Mouse (Mus musculus): ENCODE results near the gene Cdh10. TPM values are rescaled to one million over a fixed set of nuclear protein-coding genes. Genes with fewer than 3 reads are reported as not detected.

The Cdh10 gene
- polyA plus RNA-seq (2012; rRNA removed), result 42.4 and 46.6 TPM in 2 replicates

DNA sequence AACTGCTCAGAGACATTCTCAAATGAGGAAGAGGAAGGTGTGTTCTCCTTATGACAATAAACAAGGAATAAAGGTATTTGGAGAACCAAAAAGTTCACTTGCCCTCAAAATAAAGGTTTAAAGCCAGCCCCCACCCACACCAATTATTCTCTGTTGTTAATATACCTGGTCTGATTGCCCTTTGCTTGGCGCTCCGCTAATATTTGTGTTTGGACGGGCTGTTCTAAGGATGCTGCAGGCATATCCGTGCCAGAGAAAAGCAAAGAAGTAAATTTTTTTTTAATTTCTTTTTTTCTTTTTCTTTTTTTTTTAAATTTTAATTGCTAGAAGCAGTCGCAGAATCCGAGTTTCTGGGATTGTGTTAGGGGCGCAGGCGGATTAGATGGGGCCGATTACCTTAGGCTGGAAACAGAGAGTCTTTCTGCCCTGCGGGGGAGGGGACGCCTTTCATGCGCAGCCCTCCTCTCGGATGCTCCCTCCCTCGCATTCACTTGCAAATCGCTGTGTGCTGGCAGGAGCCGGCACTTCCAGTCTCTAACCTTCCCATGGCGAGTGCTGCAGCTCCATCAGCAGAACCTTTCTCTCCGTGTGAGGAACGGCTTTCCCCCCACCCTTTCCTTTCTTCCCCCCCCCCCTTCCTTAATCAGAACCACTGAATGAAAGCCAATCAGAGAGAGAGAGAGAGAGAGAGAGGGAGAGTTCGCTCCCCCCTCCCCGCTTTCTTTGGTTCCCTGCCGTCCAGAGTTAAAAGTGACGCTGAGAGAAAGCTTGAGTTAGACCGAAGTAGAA, at the start of gene Cdh10:
TSS of gene Cdh10 (plus strand) at position 763 of the 789 bp plus-strand sequence.
- peak in 1 of 2 experiments; percentile 87 for DNase-seq (ENCODE audit: extremely low spot score in 1 of 2, low spot score in 1 of 2)

DNA sequence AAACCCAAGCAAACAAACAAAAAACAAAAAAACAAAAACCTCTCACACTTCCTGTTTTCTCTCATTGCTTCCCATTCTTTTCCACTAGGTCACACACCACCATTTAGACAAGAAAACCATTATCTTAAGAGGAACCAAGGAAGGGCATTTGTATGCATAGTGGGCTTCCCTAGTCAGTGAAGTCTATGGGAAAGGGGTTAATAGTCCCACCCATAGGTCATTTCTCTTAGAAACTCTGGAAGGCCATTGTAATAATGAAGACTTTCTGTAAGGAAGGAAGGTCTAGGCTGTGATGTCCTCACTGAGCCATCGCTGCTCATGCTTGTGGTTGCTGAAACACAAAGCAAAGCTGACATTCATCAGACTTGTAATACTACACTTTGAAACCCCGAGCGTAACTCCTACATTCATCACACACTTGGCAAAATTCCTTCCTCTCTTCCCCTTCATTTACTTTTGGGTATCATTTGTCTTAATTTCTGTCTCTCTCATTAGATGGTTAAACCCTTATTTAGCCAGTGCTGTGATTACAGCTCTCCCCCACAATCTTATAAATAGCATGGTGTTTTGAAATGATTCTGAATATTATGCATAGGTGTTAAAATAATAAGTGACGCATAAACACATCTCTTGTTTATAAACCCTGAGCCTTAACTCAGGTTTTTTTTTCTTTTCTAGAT, 9.5 kb upstream of the Cdh10 start:
- DNase-seq (ENCODE audit: extremely low spot score in 1 of 2, low spot score in 1 of 2), result no peak

GRCm38 (mm10) chr15:18817707-18818106, 1.0 kb upstream of the Cdh10 start:
- DNase-seq (ENCODE audit: extremely low spot score in 1 of 2, low spot score in 1 of 2), result no peak

GRCm38 (mm10) chr15:18820226-18820625, 1.5 kb downstream of the Cdh10 start:
- peak in 1 of 2 experiments; percentile 55 for DNase-seq (ENCODE audit: extremely low spot score in 1 of 2, low spot score in 1 of 2)

- DNase-seq (ENCODE audit: extremely low spot score in 1 of 2, low spot score in 1 of 2), result peak; percentile 91 to 99
These were observed 2.5 kb downstream of the Cdh10 start for GRCm38 (mm10) chr15:18821114-18821756.

GRCm38 (mm10) chr15:18823420-18823819, 4.7 kb downstream of the Cdh10 start:
- no peak for DNase-seq (ENCODE audit: extremely low spot score in 1 of 2, low spot score in 1 of 2)

DNA sequence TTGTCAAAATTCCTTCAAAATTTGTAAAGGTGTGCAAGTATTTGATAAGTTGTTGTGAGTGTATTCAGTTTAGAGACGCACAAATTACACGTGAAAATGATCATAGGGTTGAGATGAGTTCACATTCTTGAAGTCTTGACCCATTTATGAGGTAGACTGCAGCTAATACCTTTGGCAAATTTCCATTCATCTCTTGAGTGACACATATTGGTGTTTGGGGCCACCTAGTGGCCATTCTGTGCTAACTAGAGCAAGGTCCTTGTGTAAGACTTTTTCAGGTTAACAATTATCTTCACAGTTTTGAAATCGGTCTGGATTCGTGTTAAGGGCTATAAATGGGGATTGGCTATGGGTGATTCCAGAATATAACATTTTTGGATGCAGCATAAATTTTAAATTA, 13.5 kb downstream of the Cdh10 start:
- DNase-seq (ENCODE audit: extremely low spot score in 1 of 2, low spot score in 1 of 2), result peak in 1 of 2 experiments; percentile 74

DNA sequence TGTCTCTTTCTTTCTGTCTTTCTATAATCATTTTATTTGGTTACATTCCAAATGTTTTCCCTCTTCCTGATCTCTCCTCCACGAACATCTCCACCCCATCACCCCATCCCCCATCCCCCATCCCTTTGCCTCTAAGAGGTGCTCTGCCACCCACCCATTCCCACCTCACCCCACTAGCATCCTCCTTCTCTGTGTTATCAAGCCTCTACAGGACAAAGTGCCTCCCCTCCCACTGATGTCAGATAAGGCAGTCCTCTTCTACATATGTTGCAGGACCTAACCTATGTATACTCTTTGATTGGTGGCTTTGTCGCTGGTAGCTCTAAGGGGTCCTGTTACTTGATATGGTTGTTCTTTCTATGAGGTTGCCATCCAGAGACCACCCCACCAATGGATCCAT, 23.0 kb downstream of the Cdh10 start:
- no peak for DNase-seq (ENCODE audit: extremely low spot score in 1 of 2, low spot score in 1 of 2)

- no peak for DNase-seq (ENCODE audit: extremely low spot score in 1 of 2, low spot score in 1 of 2)
These were observed 26.1 kb downstream of the Cdh10 start for GRCm38 (mm10) chr15:18844807-18845206.

DNA sequence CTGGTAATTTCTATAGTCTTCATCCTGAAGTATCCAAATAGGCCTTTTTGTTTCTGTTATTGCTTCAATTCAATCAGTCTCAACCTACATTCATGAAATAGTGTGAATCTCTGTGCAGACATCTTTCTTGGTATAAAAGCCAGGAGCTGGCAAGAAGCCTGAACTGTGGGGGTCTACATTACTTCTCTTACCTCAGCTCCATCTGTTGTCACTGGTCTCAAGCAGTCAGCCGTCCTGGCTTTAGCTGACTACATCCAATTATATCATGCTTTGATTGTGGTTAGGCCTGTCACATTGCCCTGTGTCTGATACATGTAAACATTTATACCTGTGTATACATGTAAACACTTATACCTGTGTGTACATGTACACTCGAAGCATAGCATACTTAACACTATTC, 31.8 kb downstream of the Cdh10 start:
- DNase-seq (ENCODE audit: extremely low spot score in 1 of 2, low spot score in 1 of 2), result no peak

DNA sequence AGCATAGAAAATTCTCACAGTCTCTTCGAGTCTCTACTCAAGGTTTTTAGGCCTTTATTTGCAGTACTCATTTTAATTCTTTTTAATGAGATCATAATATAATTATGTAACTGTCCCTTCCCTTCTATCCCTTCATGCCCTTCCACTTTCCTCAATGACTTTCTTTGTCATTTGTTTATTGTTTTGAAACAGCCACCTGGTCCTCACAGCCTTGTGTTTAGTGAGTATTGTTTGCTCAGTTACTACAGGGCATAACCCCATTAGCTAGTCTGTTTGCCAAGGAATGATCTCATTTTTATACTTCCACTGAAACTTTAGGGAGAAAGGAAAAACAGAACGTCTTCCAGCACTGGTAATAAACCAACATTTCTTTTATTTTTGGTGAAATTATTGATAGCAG, 39.4 kb downstream of the Cdh10 start:
- no peak for DNase-seq (ENCODE audit: extremely low spot score in 1 of 2, low spot score in 1 of 2)

DNA sequence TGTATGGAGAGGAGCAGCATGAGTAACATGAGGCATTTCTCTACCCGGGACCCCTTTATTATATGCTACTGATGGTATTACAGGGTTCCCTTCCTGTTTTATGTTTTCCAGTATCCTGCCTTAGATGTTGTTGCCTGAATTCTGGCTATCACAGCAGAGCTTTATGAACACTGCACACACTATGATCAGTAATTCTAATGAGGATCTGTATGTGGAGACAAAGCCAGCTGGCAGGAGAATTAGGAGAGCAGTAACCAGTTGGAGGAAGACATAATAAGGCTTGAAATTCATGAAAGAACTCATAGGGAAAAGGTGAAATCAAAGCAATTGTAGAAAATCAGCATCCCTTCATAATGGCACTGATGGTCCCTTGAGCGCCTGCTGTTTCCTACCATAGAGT, 51.1 kb downstream of the Cdh10 start:
- DNase-seq (ENCODE audit: extremely low spot score in 1 of 2, low spot score in 1 of 2), result no peak

DNA sequence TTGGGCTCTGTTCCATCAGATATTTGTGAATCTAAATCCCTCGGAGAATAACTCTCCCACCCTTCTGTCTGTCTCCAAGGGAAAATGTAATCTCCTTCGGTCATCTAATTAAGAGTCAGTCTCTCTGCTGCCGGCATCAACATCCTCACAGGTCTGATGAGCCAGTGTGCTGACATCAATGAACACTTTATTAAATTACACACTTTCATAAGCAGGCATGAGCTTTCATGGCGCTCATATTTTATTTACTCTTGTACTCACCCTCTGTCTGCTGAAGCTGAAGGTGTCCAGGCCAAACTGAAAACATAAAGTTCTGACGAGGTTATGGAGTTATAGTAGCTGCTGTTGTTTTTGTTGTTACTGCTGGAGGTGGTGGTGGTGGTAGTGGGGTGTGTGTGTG, 62.7 kb downstream of the Cdh10 start:
- no peak for DNase-seq (ENCODE audit: extremely low spot score in 1 of 2, low spot score in 1 of 2)

- no peak for DNase-seq (ENCODE audit: extremely low spot score in 1 of 2, low spot score in 1 of 2)
These were observed 67.9 kb downstream of the Cdh10 start for GRCm38 (mm10) chr15:18886673-18887072.

DNA sequence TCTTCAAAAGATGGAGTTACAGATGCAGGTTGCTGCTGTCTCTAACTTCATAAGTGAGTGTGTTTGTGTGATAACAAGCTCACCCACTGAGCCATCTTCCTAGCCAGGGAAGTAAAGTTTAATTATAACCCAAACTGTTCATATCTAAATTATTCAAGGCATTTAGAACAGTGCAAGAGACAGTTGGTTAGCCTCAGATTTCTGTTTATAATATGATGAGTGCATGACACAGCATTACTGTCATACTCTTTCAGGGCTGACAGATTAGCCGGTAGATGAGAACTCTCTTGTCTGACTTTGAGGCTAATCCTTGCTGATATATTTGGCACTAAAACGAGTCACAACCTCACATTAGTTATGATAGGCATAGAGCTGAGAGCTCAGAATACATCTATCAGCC, 70.2 kb downstream of the Cdh10 start:
- DNase-seq (ENCODE audit: extremely low spot score in 1 of 2, low spot score in 1 of 2), result no peak

GRCm38 (mm10) chr15:18890358-18890757, 71.6 kb downstream of the Cdh10 start:
- no peak for DNase-seq (ENCODE audit: extremely low spot score in 1 of 2, low spot score in 1 of 2)

- DNase-seq (ENCODE audit: extremely low spot score in 1 of 2, low spot score in 1 of 2), result no peak
These were observed 82.0 kb downstream of the Cdh10 start for GRCm38 (mm10) chr15:18900776-18901175.

- no peak for DNase-seq (ENCODE audit: extremely low spot score in 1 of 2, low spot score in 1 of 2)
These were observed 85.4 kb downstream of the Cdh10 start for GRCm38 (mm10) chr15:18904131-18904530.

GRCm38 (mm10) chr15:18910612-18911011, 91.9 kb downstream of the Cdh10 start:
- DNase-seq (ENCODE audit: extremely low spot score in 1 of 2, low spot score in 1 of 2), result no peak

GRCm38 (mm10) chr15:18925392-18926117, 106.8 kb downstream of the Cdh10 start:
- peak; percentile 44 to 62 for DNase-seq (ENCODE audit: extremely low spot score in 1 of 2, low spot score in 1 of 2)

GRCm38 (mm10) chr15:18926964-18927363, 108.2 kb downstream of the Cdh10 start:
- no peak for DNase-seq (ENCODE audit: extremely low spot score in 1 of 2, low spot score in 1 of 2)
